Mouse (Mus musculus) ES-E14 (cell line): ENCODE data around the gene G3bp2.

Experiments used
- CHD2 ChIP-seq: IDR thresholded peaks from 2 replicates; pipeline ENCODE4 v1.6.1; 2014; ENCODE audit warnings: mild to moderate bottlenecking, low read depth, low read length, inconsistent platforms
- HCFC1 ChIP-seq: IDR thresholded peaks from 2 replicates; pipeline ENCODE4 v1.6.1; 2012; ENCODE audit warnings: low read length, inconsistent platforms, borderline replicate concordance; ENCODE audit not compliant: insufficient read depth
- ZC3H11A ChIP-seq: IDR thresholded peaks from 2 replicates; pipeline ENCODE4 v1.6.1; 2012; ENCODE audit warnings: low read depth, mild to moderate bottlenecking, inconsistent platforms, low read length, borderline replicate concordance

GRCm38 (mm10) chr5:92081326-92081725 lies 2.2 kb downstream of the G3bp2 start:
- no peak for TF ChIP-seq HCFC1
- TF ChIP-seq ZC3H11A: no peak
- no peak for TF ChIP-seq CHD2
